Mouse (Mus musculus) CH12.LX (cell line): ENCODE measurements around the gene Endou. TPM values are rescaled to one million over a fixed set of nuclear protein-coding genes. Genes with fewer than 3 reads are reported as not detected.

Source experiments
- DNase-seq: peaks from one replicate; pipeline ENCODE4 v3.0.0-alpha.2; 2013; ENCODE audit errors: extremely low read depth
- H3K27ac ChIP-seq: 2 replicates; pipeline ENCODE4 v1.5.1; 2012; ENCODE audit warnings: low read depth, mild to moderate bottlenecking, control low read depth, moderate library complexity; ENCODE audit not compliant: insufficient read depth
- H3K27me3 ChIP-seq: replicated peaks from 2 replicates; pipeline ENCODE3; 2012; ENCODE audit warnings: inconsistent platforms
- H3K36me3 ChIP-seq, 2 experiments: replicated peaks in 1 of 2; 2 replicates each; pipeline versions ENCODE3 to v1.6.1; 2012; ENCODE audit warnings: inconsistent platforms in 1 of 2, low read length in 1 of 2, mild to moderate bottlenecking in 1 of 2, mixed read lengths in 1 of 2, moderate library complexity in 1 of 2; ENCODE audit not compliant: control insufficient read depth in 1 of 2, insufficient read depth in 1 of 2
- H3K4me1 ChIP-seq, 2 experiments: 2 replicates each; pipeline ENCODE4 v1.6.1; 2012; ENCODE audit warnings: inconsistent platforms in 1 of 2, moderate library complexity in 1 of 2; ENCODE audit not compliant: insufficient read depth in 2 of 2, control insufficient read depth in 1 of 2
- H3K4me2 ChIP-seq: 2 replicates; pipeline ENCODE4 v1.6.1; 2012; ENCODE audit warnings: low read depth, mild to moderate bottlenecking, control low read depth; ENCODE audit not compliant: poor library complexity, insufficient read depth, severe bottlenecking
- H3K4me3 ChIP-seq, 3 experiments: fragments of 150-350 bp in 1 of 3; sonication (generic) in 1 of 3; replicated peaks in 1 of 3; 2 replicates each; pipeline versions ENCODE3 to v1.5.1; 2011 to 2012; ENCODE audit warnings: low read depth in 2 of 3, low read length in 2 of 3, mild to moderate bottlenecking in 2 of 3, moderate library complexity in 2 of 3, control low read depth in 1 of 3, improper control_type of control experiment in 1 of 3, inconsistent platforms in 1 of 3, mixed read lengths in 1 of 3; ENCODE audit not compliant: poor library complexity in 1 of 3
- H3K79me2 ChIP-seq: replicated peaks from 2 replicates; pipeline ENCODE4 v1.6.1; 2012; ENCODE audit warnings: mild to moderate bottlenecking, moderate library complexity; ENCODE audit not compliant: control insufficient read depth, poor library complexity, insufficient read depth, severe bottlenecking; ENCODE audit errors: extremely low read depth
- H3K9ac ChIP-seq: 2 replicates; pipeline ENCODE4 v1.6.1; 2012; ENCODE audit warnings: low read depth, mild to moderate bottlenecking, control low read depth, moderate library complexity; ENCODE audit not compliant: insufficient read depth
- H3K9me3 ChIP-seq: replicated peaks from 2 replicates; pipeline ENCODE3; 2012; ENCODE audit warnings: low read length, inconsistent platforms, mixed read lengths
- BHLHE40 ChIP-seq: IDR thresholded peaks from 2 replicates; pipeline ENCODE4 v1.6.1; 2011; ENCODE audit warnings: mild to moderate bottlenecking, low read depth, low read length, improper control_type of control experiment
- CHD1 ChIP-seq: IDR thresholded peaks from 2 replicates; pipeline ENCODE4 v1.6.1; 2012; ENCODE audit warnings: low read depth, low read length, improper control_type of control experiment, inconsistent platforms
- CHD2 ChIP-seq: IDR thresholded peaks from 2 replicates; pipeline ENCODE4 v1.6.1; 2011; ENCODE audit warnings: low read length, improper control_type of control experiment
- CTCF ChIP-seq, 2 experiments: IDR thresholded peaks in 1 of 2; conservative IDR thresholded peaks in 1 of 2; 2 replicates each; pipeline ENCODE4 v1.5.1; 2011 to 2012; ENCODE audit warnings: low read depth in 2 of 2, low read length in 2 of 2, improper control_type of control experiment in 1 of 2, inconsistent platforms in 1 of 2, mild to moderate bottlenecking in 1 of 2, moderate library complexity in 1 of 2
- E2F4 ChIP-seq: IDR thresholded peaks from 2 replicates; pipeline ENCODE4 v1.6.1; 2011; ENCODE audit warnings: low read depth, low read length, improper control_type of control experiment; ENCODE audit not compliant: insufficient replicate concordance
- EP300 ChIP-seq: IDR thresholded peaks from 2 replicates; pipeline ENCODE4 v1.6.1; 2011; ENCODE audit warnings: low read length, improper control_type of control experiment
- ETS1 ChIP-seq: conservative IDR thresholded peaks from 2 replicates; pipeline ENCODE4 v1.6.1; 2012; ENCODE audit warnings: low read depth, mild to moderate bottlenecking, inconsistent platforms, low read length, improper control_type of control experiment, moderate library complexity
- HCFC1 ChIP-seq: IDR thresholded peaks from 2 replicates; pipeline ENCODE4 v1.6.1; 2012; ENCODE audit warnings: low read depth, mild to moderate bottlenecking, inconsistent platforms, low read length, improper control_type of control experiment
- JUN ChIP-seq: IDR thresholded peaks from 2 replicates; pipeline ENCODE4 v1.6.1; 2011; ENCODE audit warnings: low read depth, mild to moderate bottlenecking, low read length, improper control_type of control experiment, moderate library complexity; ENCODE audit not compliant: insufficient read depth
- MAX ChIP-seq: IDR thresholded peaks from 2 replicates; pipeline ENCODE4 v1.6.1; 2011; ENCODE audit warnings: low read length, improper control_type of control experiment
- MAZ ChIP-seq: IDR thresholded peaks from 2 replicates; pipeline ENCODE4 v1.6.1; 2012; ENCODE audit warnings: low read depth, mild to moderate bottlenecking, inconsistent platforms, low read length, improper control_type of control experiment, moderate library complexity
- MEF2A ChIP-seq: IDR thresholded peaks from 2 replicates; pipeline ENCODE4 v1.6.1; 2014; ENCODE audit warnings: low read depth, mild to moderate bottlenecking, inconsistent platforms, low read length, improper control_type of control experiment, borderline replicate concordance
- NELFE ChIP-seq: IDR thresholded peaks from 2 replicates; pipeline ENCODE4 v1.6.1; 2011; ENCODE audit warnings: low read depth, low read length, improper control_type of control experiment
- NRF1 ChIP-seq: IDR thresholded peaks from 2 replicates; pipeline ENCODE4 v1.6.1; 2014; ENCODE audit warnings: low read depth, mild to moderate bottlenecking, inconsistent platforms, low read length, improper control_type of control experiment, moderate library complexity
- PAX5 ChIP-seq: IDR thresholded peaks from 2 replicates; pipeline ENCODE4 v1.6.1; 2012; ENCODE audit warnings: low read length, inconsistent platforms, mixed read lengths
- POLR2AphosphoS2 ChIP-seq: IDR thresholded peaks from 2 replicates; pipeline ENCODE4 v1.6.1; 2011; ENCODE audit warnings: low read depth, low read length, improper control_type of control experiment
- SMC3 ChIP-seq: IDR thresholded peaks from 2 replicates; pipeline ENCODE4 v1.6.1; 2011; ENCODE audit warnings: low read depth, low read length, improper control_type of control experiment
- TBP ChIP-seq: conservative IDR thresholded peaks from 2 replicates; pipeline ENCODE4 v1.6.1; 2011; ENCODE audit warnings: low read depth, low read length, improper control_type of control experiment
- UBTF ChIP-seq: IDR thresholded peaks from 2 replicates; pipeline ENCODE4 v1.6.1; 2012; ENCODE audit warnings: low read depth, mild to moderate bottlenecking, inconsistent platforms, low read length, improper control_type of control experiment, moderate library complexity
- dilution Hi-C: fragments of 300-500 bp; cut with MboI; formaldehyde crosslinking; loops from 2 replicates; pipeline ENCODE4 v1.14.3; 2020; ENCODE audit warnings: low sequenced_read_pairs; ENCODE audit not compliant: extremely low pct_unique_long_range_greater_than_20kb, extremely low pct_ligation_motif_present
- in situ Hi-C: fragments of 300-500 bp; cut with MboI; formaldehyde crosslinking; loops from 3 replicates; pipeline ENCODE4 v1.14.3; 2019; ENCODE audit warnings: low sequenced_read_pairs, low pct_ligation_motif_present, low pct_unique_long_range_greater_than_20kb, mixed read lengths
- polyA plus RNA-seq: library from polyadenylated mRNA; unstranded; fragments of >175 nt; gene quantifications from 2 replicates; pipeline ENCODE4 v1.2.1, GENCODE M21; 2012; ENCODE audit warnings: low read depth; ENCODE audit not compliant: insufficient read length
- total RNA-seq, 2 experiments: library from RNA; depleted of rRNA; stranded (reverse); fragments of 300-350 nt in 1 of 2; fragments of >200 nt in 1 of 2; gene quantifications; 2 replicates each; pipeline ENCODE4 v1.2.3; 2012 to 2014

The Endou gene
- total and polyA plus RNA-seq, 3 experiments: 49.5 to 66.9 (median 64.0) TPM

- no peak overlapping the region for H3K27ac ChIP-seq
- peaks cover 64 to 89% of the 10 kb centered on the region in 2 experiments for H3K36me3 ChIP-seq
- no peaks in the 10 kb centered on the region for H3K27me3 ChIP-seq
- TF ChIP-seq E2F4 (no peak), BHLHE40 (no peak), MEF2A (no peak), TBP (no peak), MAZ (no peak), CTCF (conservative IDR thresholded peaks at IDR 0.05 in 1 of 2, IDR thresholded peaks at IDR 0.05 in 1 of 2; ENCODE audit: low read depth in 2 of 2, low read length in 2 of 2) (no peak), UBTF (no peak), JUN (no peak), PAX5 (no peak), EP300 (no peak), CHD2 (no peak), NELFE (no peak)
- H3K4me1 ChIP-seq: no peaks in the 10 kb centered on the region
- no peak overlapping the region for H3K9ac ChIP-seq
- no peak for DNase-seq
- H3K9me3 ChIP-seq: no peaks in the 10 kb centered on the region
- in situ Hi-C loops: no loop called here
- no peak overlapping the region for H3K4me2 ChIP-seq
- no peaks in the 10 kb centered on the region for H3K79me2 ChIP-seq
- H3K4me3 ChIP-seq: no peak overlapping the region
- dilution Hi-C loops: no loop called here
Observed at GRCm38 (mm10) chr15:97675927-97676326, 55.2 kb downstream of the Endou start.

GRCm38 (mm10) chr15:97674423-97674822, 56.7 kb downstream of the Endou start:
- Histone ChIP-seq H3K9me3 (no peaks in the 10 kb centered on the region), H3K4me1 (no peaks in the 10 kb centered on the region), H3K4me2 (no peak overlapping the region), H3K27me3 (no peaks in the 10 kb centered on the region), H3K36me3 (peaks cover 55 to 76% of the 10 kb centered on the region in 2 experiments), H3K27ac (no peak overlapping the region), H3K79me2 (no peaks in the 10 kb centered on the region), H3K4me3 (no peak overlapping the region), H3K9ac (no peak overlapping the region)
- dilution Hi-C loops: no loop called here
- in situ Hi-C loops: loop anchor here (25.0 kb wide), 1 partner anchor 1263 kb away; the partner anchor contains the start of gene Tuba1b
- DNase-seq: no peak
- TF ChIP-seq MEF2A (no peak), CHD1 (no peak), NRF1 (no peak), UBTF (no peak), ETS1 (no peak), POLR2AphosphoS2 (no peak), CHD2 (no peak), TBP (no peak), SMC3 (no peak), MAX (no peak), HCFC1 (no peak)
